Comparison of ENCODE assay signal across 12 mouse cellular contexts in the genomic region with DNA sequence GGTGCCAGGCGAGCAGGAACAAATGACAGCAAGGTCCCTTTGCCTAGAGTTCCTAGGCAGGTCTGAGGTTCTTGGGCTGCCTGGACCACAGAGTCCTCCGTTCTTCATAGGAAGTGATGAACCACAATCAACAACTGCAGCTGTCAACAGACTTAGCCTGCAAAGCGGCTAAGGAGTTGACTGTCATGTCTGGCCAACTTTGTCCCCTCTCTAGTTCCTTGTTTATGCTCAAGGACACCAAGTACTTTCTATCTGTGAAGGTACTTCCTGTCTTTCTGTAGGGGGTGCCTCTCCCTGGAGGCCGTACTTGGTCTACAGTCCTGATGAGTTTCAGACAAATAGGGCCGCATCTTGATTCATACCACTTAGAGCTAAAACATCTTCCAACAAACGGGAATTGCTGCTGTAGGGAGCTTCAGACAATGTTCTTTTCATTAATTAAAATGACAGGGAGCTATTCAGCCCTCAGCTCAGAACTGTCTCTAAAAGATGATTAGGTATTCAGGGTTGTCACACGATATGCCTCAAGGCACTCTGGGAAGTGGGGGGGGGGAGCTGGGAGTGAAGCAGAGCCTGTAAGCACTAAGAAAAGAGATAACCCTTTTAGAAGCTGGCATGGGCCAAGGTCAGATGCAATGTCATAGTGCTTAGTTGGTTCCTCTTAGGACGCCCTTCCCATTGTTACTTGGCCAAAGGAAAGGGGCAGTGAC.
DNase-seq lines count a peak whose midpoint lies in the region; ATAC-seq and TF ChIP-seq lines count a peak whose summit lies in the region.
"Had no signal": no experiment of that assay in that cellular context is flagged by ENCODE, and none has a peak within 500 bp of the region (broad histone marks: within the 10 kb centered on the region; RNA-seq: fewer than 3 reads in every experiment).

No protein-coding gene starts in this region.

- H3K27ac ChIP-seq in thymus, adult 2 months (ENCODE audit: control insufficient read depth, insufficient read depth, low read length): peak overlapping the region; percentile 28
- H3K27ac ChIP-seq in embryonic facial prominence, embryonic 10.5 days (replicated peaks): no peak overlapping the region
- H3K27ac ChIP-seq: forebrain, embryonic 12.5 days; hindbrain, embryonic 15.5 days had no signal

- WGBS in thymus, adult 2 months: 32% methylated on average over 8 of the region's 8 CpGs
- WGBS in embryonic facial prominence, embryonic 10.5 days: 78% methylated on average over 8 of the region's 8 CpGs

- H3K9me3 ChIP-seq in embryonic facial prominence, embryonic 10.5 days: no peaks in the 10 kb centered on the region
- H3K9me3 ChIP-seq: forebrain, embryonic 12.5 days; hindbrain, embryonic 15.5 days had no signal

- no peaks in the 10 kb centered on the region for H3K36me3 ChIP-seq in thymus, adult 2 months (ENCODE audit: control insufficient read depth, insufficient read depth, low read length)
- no peaks in the 10 kb centered on the region for H3K36me3 ChIP-seq in embryonic facial prominence, embryonic 10.5 days (replicated peaks)
- H3K36me3 ChIP-seq: forebrain, embryonic 12.5 days; hindbrain, embryonic 15.5 days had no signal

- ATAC-seq in hematopoietic stem cell, adult 5-6 weeks (replicated peaks in 1 of 2; ENCODE audit: insufficient read depth in 1 of 2, low FRiP score in 2 of 2, low TSS enrichment in 1 of 2, low read depth in 1 of 2, poor library complexity in 2 of 2, severe bottlenecking in 2 of 2): peak; percentile 43 to 52

- TF ChIP-seq CTCF in thymus, adult 2 months (IDR thresholded peaks at IDR 0.05; ENCODE audit: borderline replicate concordance, control insufficient read depth, extremely low read depth, insufficient read depth, low read length, poor library complexity): no peak

- no peak overlapping the region for H3K4me3 ChIP-seq in thymus, adult 2 months (ENCODE audit: control insufficient read depth, insufficient read depth, low read length)
- no peak overlapping the region for H3K4me3 ChIP-seq in embryonic facial prominence, embryonic 10.5 days
- H3K4me3 ChIP-seq: forebrain, embryonic 12.5 days; hindbrain, embryonic 15.5 days had no signal

- no peak for TF ChIP-seq POLR2A in thymus, adult 2 months (IDR thresholded peaks at IDR 0.05; ENCODE audit: control insufficient read depth, extremely low read depth, insufficient read depth, low read length, poor library complexity)

- H3K4me1 ChIP-seq in thymus, adult 2 months (replicated peaks; ENCODE audit: control insufficient read depth, insufficient read depth, low read length): peaks cover 50% of the 10 kb centered on the region
- peaks cover 3% of the 10 kb centered on the region; the same call in 1 of the 2 replicates for H3K4me1 ChIP-seq in embryonic facial prominence, embryonic 10.5 days
- H3K4me1 ChIP-seq: forebrain, embryonic 12.5 days; hindbrain, embryonic 15.5 days had no signal

- no peaks in the 10 kb centered on the region for H3K27me3 ChIP-seq in thymus, adult 2 months (ENCODE audit: control insufficient read depth, insufficient read depth, low read length)
- no peaks in the 10 kb centered on the region for H3K27me3 ChIP-seq in embryonic facial prominence, embryonic 10.5 days (replicated peaks; ENCODE audit: low read depth, poor library complexity, severe bottlenecking)
- H3K27me3 ChIP-seq: forebrain, embryonic 12.5 days; hindbrain, embryonic 15.5 days had no signal

- intact Hi-C loops in heart, postnatal 14 days (cut with DNase I): loop anchor here (10.0 kb wide), 1 partner anchor 292 kb away; no protein-coding TSS in a partner anchor

- DNase-seq in heart, adult 11 months: peak; percentile 76
- no peak for DNase-seq in heart, postnatal 14 days
- DNase-seq in thymus, adult 2 months: no peak
- DNase-seq in thymus, postnatal 14 days: no peak
- no peak for DNase-seq in neural tube, embryonic 10.5 days (ENCODE audit: extremely low spot score, low spot score)
- DNase-seq in embryonic facial prominence, embryonic 10.5 days (ENCODE audit: low spot score): no peak
- DNase-seq in layer of hippocampus, adult 18-20 months (ENCODE audit: low spot score in 2 of 2): no peak
- DNase-seq: cerebellum, adult 2 months; midbrain, embryonic 14.5 days had no signal
